Mouse (Mus musculus) neural tube, embryonic 10.5 days (tissue): ENCODE measurements around the gene Mrpl34.
A peak's percentile ranks its signal among the peaks of the same experiment; 100 is the strongest.

Source experiments
- DNase-seq: peaks from one replicate; pipeline ENCODE4 v3.0.0-alpha.2; 2017; ENCODE audit warnings: low spot score; ENCODE audit errors: extremely low spot score

Gene Mrpl34

DNA sequence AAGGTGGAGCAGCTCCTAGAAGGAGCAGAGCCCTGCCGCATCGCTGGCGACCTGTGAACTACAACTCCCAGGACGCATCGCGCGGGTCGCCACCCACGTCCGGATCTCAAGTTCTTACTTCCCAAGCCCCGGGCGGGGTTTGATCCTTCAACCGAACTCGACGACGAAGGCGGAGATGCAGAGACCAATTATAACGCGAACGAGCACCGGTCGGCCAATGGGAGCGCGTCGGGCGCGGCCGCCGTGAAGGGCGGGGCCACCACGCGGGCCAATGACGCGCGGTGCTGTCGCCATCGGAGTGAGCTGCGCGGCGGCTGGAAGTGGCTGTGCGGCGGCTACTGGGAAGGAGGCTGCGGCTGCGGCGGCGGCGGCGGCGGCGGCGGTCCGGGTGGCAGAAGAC lies 4.2 kb downstream of the Mrpl34 start, which contains the start of gene Dda1:
Gene Dda1 (plus strand): TSS at position 284 of the 400 bp plus-strand sequence.
- DNase-seq = peak; percentile 92

DNA sequence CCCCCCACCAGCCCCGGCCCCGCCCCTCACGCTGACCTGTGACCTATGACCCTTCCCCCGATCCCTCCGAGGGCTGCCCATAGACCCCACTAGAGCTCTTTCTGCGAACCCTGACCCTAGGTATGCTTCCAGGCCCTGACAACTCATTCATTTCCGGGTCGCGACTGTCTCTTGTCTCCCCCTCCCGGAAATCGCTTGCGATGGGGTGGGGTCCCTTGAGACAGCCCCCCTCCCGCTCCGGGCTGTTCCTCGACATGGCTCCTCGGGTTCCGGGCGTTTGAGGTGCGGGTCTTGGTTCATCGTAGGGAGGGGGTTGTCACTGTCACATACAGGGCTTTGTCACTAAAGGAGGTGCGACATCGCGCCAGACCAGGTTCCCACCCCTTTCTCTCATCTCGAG lies 4.7 kb downstream of the Mrpl34 start:
- DNase-seq = peak; percentile 65

DNA sequence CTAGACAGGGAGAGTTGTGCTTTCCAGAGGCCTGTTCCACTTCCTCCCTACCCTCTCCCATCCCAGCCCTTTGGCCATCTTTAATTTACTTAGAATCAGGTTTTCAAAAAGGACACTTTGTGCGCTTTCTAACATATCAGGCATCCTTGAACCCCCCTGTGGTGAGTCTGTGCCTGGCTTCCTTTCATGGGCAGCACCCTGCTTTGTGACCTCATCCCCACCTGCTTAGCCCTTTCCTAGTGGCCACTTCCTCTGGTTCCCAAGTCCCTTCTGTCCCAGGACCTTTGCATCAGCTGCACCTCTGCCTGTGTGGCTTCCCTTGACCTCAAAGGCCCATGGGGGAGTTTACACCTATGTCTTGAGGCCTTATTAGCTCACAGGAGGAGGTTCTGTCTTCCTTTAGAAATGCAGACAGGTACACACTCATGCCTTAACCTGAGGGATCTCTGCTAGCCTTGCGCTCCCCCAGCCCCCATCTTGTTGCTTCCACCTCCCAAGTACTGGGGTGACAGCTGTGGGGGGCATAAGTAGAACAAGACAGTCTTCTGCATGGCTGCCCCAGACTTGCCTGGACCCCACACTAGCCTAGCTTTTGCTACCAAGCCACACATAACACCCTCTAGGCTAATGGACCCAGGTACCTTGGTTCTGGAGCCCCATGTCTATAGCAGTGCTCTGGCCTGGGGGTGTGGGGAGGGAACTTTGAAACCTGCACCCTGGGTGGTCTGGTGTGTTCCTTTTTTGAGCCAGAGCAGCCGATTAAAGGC lies 5.6 kb downstream of the Mrpl34 start:
- no peak for DNase-seq

DNA sequence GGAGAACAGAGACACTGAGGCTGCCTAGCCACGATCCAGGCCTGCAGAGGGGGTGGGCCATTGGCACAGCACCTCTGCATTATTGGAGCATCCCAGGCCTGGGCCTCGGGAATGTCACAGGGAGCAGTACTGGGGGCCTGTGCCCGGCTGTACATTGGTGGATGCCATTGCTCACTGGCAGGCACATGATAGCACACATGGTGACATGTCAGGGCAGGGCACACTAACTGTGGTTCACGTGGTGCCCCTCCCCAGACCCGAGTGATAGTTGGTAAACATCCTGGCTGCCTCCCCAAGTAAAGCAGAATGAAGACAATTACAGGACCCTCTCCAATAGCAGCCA lies 6.1 kb downstream of the Mrpl34 start:
- no peak for DNase-seq

DNA sequence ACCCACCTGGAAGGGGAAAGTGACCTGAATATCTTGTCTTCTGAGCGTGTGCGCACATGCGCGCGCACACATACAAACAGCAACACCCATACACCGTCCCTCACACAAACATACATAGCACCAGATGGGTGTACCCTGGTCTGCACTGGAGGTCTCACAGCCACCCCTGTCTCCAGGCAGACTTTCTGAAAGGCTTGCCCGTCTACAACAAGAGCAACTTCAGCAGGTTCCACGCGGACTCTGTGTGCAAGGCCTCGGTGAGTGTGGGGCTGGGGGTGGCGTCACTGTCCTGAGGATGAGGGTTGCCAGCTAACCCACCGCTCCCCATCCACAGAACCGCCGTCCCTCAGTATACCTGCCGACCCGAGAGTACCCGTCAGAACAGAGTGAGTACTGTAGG lies 7.1 kb downstream of the Mrpl34 start:
- no peak for DNase-seq

DNA sequence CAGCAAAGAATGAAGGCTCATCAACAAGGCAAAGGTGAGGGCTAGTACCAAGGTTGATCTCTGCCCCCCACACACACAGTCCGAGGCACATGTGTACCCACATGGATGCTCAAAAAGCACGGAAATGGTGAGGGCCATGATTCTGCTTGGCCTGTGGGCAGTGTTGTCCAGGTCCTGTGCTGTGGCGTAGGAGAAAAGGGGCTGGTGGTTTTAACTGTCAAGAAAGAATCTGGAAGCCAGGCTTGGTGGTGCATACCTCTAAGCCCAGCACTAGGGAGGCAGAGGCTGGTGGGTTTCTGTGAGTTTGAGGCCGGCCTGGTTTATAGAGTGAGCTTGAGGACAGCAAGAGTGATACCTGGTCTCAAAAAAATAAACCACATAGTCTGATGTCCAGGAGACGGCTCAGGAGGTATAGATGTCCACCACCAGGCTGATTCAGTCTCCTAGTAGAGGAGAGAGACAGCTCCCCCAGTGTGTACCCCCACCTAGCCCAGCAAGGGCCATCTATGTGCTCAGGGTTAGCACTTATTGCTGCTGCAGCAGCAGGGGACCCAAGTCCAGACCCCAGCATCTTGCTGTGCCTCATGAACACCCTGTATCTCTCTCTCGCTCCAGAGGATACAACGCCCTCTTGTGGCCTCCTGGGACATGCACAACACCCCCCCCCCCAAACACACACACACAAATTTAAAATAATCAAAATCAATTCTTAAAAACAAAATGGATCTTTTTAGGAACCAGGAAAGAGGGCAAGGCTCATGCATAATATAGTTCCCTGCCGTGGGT lies 8.0 kb downstream of the Mrpl34 start:
- no peak for DNase-seq

DNA sequence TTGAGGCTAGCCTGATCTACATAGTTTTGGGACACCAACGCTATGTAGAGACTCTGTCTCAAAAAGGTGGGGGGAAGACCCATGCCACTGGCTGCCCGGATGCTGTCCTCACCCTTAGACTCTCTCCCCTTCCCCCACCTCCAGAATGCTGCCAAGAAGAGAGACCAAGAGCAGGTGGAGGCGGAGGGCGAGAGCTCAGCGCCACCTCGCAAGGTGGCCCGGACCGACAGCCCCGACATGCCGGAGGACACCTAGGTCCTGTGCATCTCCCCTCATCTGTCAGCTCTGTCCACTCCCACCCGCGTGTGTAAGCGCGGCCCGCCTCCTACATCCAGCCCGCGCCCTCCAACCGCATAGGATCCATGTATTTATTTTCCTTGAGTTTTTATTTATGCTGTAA lies 9.6 kb downstream of the Mrpl34 start:
- no peak for DNase-seq

DNA sequence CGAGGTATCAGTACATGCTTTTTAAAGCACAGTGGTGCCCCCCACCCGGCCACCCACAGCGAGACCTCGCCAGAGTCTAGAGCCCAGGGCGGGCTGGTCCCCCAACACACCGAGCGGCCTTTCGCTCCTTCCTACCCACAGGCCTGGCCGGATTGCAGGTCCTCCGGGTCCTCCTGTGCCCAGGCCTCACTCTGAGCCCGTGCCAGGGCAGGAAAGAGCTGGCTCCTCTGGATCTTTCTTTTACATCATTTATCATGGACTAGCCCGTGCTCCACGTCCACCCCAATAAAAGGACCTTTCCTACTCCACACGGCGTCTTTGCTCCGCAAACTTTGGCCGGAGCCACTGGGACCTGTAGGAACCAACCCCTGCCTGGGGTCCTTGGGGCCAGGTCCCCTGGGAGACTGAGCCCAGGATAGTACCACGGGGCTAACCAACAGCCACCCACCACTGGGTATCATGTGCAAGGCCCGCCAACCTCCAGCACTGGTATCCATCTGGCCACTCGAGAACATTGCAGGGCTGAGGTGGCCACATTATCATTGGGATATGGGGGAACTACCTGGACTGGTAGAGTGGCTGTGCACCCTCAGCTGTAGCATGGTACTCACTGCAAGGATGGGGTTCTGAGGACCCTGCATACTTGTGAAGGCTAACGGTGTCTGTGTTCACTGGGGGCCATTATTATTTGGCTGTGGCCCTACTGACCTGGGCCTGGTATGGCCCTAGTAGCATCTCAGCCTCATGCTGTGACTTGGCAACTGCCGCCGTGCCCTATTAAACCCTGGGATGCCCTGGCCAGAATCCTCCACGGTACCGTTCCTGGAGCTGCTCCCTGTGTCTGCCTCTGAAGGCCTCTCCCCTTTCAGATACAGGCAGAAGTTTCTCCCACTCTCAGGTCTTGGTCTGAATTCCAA lies 10.3 kb downstream of the Mrpl34 start:
- no peak for DNase-seq

DNA sequence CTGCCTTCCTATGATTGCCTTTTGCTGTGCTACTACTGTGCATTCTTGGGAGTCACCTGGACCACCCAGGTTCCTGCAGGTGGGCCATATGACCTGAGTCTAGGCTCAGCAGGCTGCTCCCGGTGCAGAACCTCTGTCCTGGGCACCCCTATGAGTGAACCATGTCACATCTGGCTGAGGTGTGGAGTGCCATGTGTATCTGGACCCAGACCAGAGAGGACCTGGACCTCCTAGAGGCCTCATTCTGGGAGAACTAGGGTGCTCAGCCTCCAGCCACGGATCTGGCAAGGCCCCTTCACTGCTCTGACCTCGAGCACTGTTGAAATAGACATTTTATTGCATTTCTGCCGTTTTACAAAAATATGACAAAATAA lies 10.9 kb downstream of the Mrpl34 start:
- peak; percentile 38 for DNase-seq

DNA sequence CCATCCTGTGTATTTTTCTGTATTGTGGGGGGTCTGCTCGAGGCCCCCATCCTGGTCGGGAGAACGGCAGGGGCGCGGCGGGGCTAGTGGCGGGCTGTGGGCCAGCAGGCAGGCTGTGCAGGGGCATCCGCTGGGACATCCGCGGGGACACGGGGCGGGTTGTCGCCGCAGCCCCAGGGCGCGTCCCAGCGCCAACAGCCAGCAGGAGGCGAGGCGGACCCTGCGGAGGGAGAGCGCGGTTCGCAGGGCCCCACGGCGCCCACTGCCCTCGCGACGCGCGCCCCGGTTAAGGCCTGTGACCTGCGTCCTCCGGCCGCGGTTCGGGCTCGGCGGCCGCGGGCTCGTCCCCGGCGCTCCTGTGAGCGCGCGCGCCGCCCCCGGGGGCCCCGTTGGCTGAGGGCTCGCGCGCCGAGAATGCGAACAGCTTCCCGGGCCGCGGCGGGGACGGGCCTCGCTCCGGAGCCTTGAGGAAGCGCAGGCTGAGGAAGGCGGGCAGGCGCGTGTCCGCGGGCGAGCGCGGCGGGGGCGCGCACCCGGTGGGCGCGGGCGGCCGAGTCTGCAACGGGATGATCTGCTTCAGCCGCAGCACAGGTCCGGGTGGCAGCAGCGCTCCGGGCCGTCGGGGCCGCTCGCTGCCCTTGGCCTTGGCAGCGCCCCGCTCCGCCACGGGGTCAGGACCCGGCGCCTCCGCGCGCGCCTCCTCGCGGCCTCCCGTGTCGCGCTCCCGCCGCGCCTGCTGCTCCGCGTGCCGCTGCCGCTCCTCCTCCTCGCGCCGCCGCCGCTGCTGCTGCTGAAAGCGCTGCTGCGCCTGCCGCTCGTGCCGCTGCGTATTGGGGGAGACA lies 11.6 kb downstream of the Mrpl34 start:
- peak; percentile 84 for DNase-seq

DNA sequence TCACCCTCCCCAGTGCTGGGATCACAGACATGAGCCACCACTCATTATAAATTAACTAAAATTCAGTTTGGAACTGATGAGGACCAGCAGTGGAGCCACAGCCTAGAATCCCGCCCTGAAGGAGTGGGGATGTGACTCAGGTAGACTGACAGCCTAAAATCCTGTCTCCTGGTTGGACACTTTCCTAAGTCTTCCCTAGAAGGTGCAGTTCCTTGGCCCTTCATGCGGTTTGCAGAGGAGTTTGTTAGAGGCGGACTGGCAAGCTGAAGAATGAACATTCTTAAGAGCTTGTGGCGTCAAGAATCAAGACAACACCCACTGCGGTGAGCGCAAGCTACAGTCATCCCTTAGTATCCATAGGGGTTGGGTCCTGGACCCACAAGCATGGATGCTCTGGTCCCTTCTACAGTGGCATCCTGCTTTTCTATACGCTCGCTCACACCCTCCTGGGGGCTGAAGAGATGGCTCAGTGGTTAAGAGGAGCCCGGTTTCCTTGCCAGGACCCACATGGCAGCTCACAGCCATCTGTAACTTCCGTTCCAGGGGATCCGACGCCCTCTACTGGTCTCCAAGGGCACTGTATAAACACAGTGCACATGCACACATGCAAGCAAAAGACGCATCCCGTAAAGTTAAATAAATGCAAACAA lies 12.6 kb downstream of the Mrpl34 start:
- DNase-seq = peak; percentile 32

DNA sequence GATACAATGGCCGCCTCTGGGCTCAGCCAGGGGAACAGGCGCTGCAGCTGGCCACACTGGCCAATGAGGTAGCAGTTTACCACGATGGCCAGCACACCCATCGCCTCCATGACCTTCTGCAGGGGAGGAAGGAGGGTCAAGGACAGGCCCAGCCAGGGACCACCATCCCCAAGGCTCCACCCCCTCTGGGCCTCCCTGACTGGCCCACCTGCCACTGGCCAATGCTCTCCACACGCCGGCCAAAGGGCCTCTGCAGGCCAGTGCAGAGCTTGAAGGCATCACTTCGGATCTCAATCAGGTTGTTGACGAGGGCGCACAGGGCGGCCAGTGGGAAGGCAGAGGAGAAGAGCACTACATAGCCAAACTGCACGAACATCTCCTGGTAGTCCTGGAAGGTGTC lies 14.2 kb downstream of the Mrpl34 start:
- DNase-seq = no peak

DNA sequence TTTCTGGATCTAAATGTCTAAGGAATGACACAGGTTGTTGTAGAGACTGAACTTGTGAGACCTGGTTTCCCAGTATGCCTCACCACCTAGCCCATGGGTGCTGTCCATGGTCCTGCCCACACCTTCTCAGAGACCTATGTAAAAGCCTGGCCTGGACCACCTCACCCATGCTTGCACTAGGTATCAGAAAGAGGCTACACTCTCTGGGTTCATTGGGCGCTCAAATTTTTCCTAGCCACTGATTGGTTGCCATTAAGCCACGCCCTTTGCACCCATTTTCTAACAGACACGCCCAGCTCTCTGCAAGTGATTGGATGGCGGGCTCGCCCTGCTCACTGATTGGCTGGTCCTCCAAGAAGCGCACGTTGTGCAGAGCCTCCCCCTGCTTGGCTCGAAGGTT lies 19.2 kb downstream of the Mrpl34 start:
- DNase-seq = peak; percentile 61

DNA sequence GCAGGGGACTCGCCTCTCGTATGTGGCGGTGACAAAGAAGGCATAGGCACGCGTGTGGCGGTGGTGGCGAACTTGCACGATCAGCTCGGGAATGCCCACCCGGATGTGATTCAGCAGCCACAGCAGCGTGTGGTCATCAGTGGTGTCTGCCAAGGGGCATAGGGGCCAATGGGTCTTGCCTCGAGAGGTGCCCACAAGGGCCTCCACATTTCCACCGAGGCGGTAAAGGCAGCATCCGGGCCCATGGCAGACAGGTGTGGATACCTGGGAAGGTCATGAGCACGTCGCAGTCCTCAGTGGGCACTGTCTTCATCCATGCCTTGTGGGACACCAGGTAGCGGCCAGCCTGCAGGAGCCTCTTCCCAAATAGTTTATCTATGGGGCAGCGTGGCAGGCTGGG lies 20.0 kb downstream of the Mrpl34 start:
- DNase-seq = no peak

DNA sequence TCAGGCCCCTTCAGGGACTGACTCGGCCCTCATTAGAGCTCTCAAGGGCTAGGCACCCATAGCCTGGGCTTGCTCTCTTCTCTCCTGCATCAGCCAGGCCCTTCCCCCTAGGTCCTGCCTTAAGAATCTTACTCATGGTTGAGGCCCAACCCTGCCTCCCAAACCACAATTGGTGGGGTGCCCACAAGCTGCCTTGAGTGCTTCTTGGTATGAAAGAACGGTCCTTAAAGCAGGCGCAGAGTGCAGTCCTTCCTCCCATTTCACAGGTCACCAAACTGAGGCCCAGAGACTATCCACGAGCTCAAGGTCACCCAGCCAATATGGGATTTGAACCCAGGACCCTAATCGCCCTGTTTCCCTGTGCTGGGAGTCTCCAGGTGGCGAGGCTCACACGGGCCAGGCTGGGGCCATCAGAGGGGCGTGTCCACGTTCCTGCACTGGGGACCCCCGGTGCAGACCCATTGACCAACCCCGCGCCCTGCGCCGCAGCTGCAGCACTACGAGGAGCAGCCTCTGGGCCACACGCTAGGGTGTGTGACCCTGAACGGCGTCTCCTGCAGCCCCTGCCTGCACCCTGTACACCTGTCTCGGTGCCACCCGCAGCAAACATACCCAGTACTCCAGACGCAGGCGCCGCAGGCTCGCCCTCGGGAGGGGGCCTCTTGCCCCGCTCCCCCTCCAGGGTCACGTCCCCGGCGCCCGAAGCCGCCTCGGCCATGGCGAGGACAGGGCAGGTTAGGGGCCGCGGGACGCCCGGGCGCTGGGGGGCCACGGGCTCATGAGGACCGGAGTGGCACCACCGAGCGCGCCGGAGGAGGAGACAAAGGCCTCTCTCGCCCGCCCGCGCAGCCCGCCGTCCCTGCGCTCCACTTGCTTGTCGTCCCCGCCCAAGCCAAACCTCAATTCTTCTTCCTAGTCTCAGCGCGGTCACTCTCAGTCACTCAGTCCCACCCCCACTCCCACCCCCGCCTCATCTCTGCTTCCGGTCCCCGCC lies 20.7 kb downstream of the Mrpl34 start, which contains the start of gene Ano8:
Gene Ano8 (minus strand): TSS at position 822 of the 994 bp plus-strand sequence.
- DNase-seq = peak; percentile 88

DNA sequence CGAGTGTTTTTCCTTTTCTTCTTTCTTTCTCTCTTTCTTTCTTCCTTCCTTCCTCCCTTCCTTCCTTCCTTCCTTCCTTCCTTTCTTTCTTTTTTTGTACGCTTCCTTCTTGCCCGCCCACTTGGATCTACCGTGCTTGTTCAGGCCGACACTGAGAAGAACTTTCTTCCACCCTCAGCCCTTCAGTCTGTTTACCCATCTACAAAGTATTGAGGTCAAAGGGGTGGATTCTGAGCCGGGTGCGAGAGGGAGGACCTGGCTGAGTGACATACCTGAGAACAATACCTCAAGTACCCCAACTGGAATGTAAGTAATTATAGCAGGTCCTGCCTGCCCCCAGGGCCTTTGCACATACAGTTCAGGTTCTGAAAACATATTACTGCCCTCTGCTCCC lies 21.4 kb downstream of the Mrpl34 start:
- no peak for DNase-seq

DNA sequence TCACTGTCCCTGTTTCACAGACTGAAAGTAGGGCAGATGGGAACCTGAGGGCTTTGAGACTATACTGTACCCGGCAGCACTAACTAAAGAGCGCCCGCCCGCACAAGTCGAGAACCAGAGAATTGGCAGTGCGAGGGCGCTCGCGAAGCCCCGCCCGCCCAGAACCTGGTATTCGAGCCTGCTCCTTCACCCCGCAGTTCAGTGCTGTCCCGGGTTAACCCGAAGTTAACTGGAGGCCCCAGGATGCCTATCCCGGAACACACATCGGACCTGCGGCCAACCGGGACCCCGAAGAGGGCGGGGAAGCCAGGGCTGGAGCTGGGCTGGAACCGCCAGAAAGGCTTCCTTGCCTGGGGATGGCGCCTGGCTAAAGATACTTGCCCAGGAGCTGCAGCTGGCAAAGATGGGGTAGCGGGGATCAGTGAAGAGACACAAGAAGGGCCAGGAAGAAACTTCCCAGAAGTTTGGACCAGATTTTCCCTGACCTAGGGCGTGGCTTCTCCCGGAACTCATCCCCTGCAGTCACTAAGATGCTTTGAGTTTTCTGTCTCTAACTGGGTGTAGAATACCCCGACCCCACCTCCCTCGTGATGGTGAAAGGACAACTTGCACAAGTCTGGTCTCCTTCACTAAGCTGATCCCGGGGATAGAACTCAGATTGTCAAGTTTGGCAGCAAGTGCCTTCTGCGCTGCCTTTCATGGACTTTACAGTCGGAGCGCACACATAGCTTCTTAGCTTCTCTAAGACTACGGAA lies 23.1 kb downstream of the Mrpl34 start, which contains the start of gene Gtpbp3:
Gene Gtpbp3 (plus strand): TSS at position 413 of the 755 bp plus-strand sequence.
- peak; percentile 76 for DNase-seq

DNA sequence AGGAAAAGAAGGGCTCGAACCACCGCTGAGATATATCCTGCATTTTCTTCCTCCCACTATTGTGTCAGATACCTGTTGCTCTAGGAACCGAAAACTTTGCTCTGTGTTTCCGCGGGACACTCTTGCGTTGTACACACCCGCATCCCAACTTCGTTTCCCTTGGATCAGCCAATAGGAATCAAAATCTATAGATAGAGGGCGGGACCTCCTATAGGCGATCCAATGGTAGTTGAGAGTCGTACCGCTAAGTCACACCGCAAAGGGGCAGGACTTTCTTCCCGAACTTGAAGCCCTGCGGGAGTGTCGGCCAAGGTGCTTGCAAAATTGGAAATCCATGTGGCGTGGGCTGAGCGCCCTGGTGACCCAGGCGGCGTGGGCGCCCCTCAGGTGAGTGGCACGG lies 23.7 kb downstream of the Mrpl34 start:
- peak; percentile 89 for DNase-seq
